Mouse (Mus musculus): ENCODE results near the gene Ppp1r8.
"Not testable (repeated sequence)": the region's sequence is repeated elsewhere in the genome, so short reads cannot be mapped to it uniquely, and the experiment has no call there.

Ppp1r8 gene

GRCm38 (mm10) chr4:132806620-132807191 lies 36.3 kb downstream of the Ppp1r8 start:
- ATAC-seq (ENCODE audit: low TSS enrichment): no peak

- no peak for ATAC-seq (ENCODE audit: low TSS enrichment)
Observed at GRCm38 (mm10) chr4:132805599-132806197, 37.3 kb downstream of the Ppp1r8 start.

GRCm38 (mm10) chr4:132805146-132805545 lies 37.8 kb downstream of the Ppp1r8 start:
- ATAC-seq (ENCODE audit: low TSS enrichment): no peak

- no peak for ATAC-seq (ENCODE audit: low TSS enrichment)
Observed at GRCm38 (mm10) chr4:132804331-132804730, 38.6 kb downstream of the Ppp1r8 start.

GRCm38 (mm10) chr4:132803876-132804275 lies 39.1 kb downstream of the Ppp1r8 start:
- no peak for ATAC-seq (ENCODE audit: low TSS enrichment)

GRCm38 (mm10) chr4:132803212-132803611 lies 39.8 kb downstream of the Ppp1r8 start:
- ATAC-seq (ENCODE audit: low TSS enrichment): no peak

GRCm38 (mm10) chr4:132802171-132802637 lies 40.8 kb downstream of the Ppp1r8 start:
- ATAC-seq (ENCODE audit: low TSS enrichment): no peak

GRCm38 (mm10) chr4:132801176-132802077 lies 41.5 kb downstream of the Ppp1r8 start:
- no peak for ATAC-seq (ENCODE audit: low TSS enrichment)

GRCm38 (mm10) chr4:132799845-132800244 lies 43.1 kb downstream of the Ppp1r8 start:
- peak; percentile 85 for ATAC-seq (ENCODE audit: low TSS enrichment)

GRCm38 (mm10) chr4:132798666-132799065 lies 44.3 kb downstream of the Ppp1r8 start:
- ATAC-seq (ENCODE audit: low TSS enrichment): not testable (repeated sequence)

GRCm38 (mm10) chr4:132798028-132798427 lies 44.9 kb downstream of the Ppp1r8 start:
- no peak for ATAC-seq (ENCODE audit: low TSS enrichment)

- ATAC-seq (ENCODE audit: low TSS enrichment): no peak
Observed at GRCm38 (mm10) chr4:132797461-132797860, 45.5 kb downstream of the Ppp1r8 start.

GRCm38 (mm10) chr4:132796196-132796886 lies 46.6 kb downstream of the Ppp1r8 start, which contains the start of gene Themis2:
TSS of gene Themis2 (minus strand) at chr4:132796387.
- no peak for ATAC-seq (ENCODE audit: low TSS enrichment)

- no peak for ATAC-seq (ENCODE audit: low TSS enrichment)
Observed at GRCm38 (mm10) chr4:132795171-132795570, 47.8 kb downstream of the Ppp1r8 start.

GRCm38 (mm10) chr4:132794760-132795159 lies 48.2 kb downstream of the Ppp1r8 start:
- ATAC-seq (ENCODE audit: low TSS enrichment): no peak

GRCm38 (mm10) chr4:132794028-132794427 lies 48.9 kb downstream of the Ppp1r8 start:
- no peak for ATAC-seq (ENCODE audit: low TSS enrichment)

GRCm38 (mm10) chr4:132793322-132794004 lies 49.5 kb downstream of the Ppp1r8 start:
- not testable (repeated sequence) for ATAC-seq (ENCODE audit: low TSS enrichment)

GRCm38 (mm10) chr4:132789731-132790130 lies 53.2 kb downstream of the Ppp1r8 start:
- no peak for ATAC-seq (ENCODE audit: low TSS enrichment)

- no peak for ATAC-seq (ENCODE audit: low TSS enrichment)
Observed at GRCm38 (mm10) chr4:132785228-132785627, 57.7 kb downstream of the Ppp1r8 start.

GRCm38 (mm10) chr4:132783732-132784131 lies 59.2 kb downstream of the Ppp1r8 start:
- no peak for ATAC-seq (ENCODE audit: low TSS enrichment)

GRCm38 (mm10) chr4:132780288-132780687 lies 62.7 kb downstream of the Ppp1r8 start:
- no peak for ATAC-seq (ENCODE audit: low TSS enrichment)
